Mouse (Mus musculus): ENCODE measurements around the gene Tfip11. TPM values are rescaled to one million over a fixed set of nuclear protein-coding genes. Genes with fewer than 3 reads are reported as not detected.

Tfip11 gene
- total and polyA plus RNA-seq, 3 experiments, result 34.6 to 44.7 TPM; not detected in 1

GRCm38 (mm10) chr5:112369326-112369725 lies 43.2 kb downstream of the Tfip11 start:
- DNase-seq (ENCODE audit: low read depth, low spot score), result no peak
- no peaks in the 10 kb centered on the region; a peak in 1 of 4 replicates for H3K36me3 ChIP-seq (ENCODE audit: control insufficient read depth in 1 of 2, insufficient read depth in 2 of 2, low read length in 2 of 2)
- H3K27ac ChIP-seq (ENCODE audit: control insufficient read depth, low read depth, low read length), result no peak overlapping the region

GRCm38 (mm10) chr5:112370236-112370813 lies 44.2 kb downstream of the Tfip11 start:
- H3K36me3 ChIP-seq (ENCODE audit: control insufficient read depth in 1 of 2, insufficient read depth in 2 of 2, low read length in 2 of 2), result no peaks in the 10 kb centered on the region; a peak in 1 of 4 replicates
- H3K4me3 ChIP-seq (ENCODE audit: control insufficient read depth in 1 of 2, insufficient read depth in 1 of 2, low read depth in 2 of 2, low read length in 2 of 2), result no peak overlapping the region
- H3K9me3 ChIP-seq (replicated peaks; ENCODE audit: insufficient read depth, low read length), result no peaks in the 10 kb centered on the region
- no peak overlapping the region for H3K9ac ChIP-seq (ENCODE audit: control insufficient read depth, low read depth, low read length, poor library complexity, severe bottlenecking)
- DNase-seq (ENCODE audit: low read depth, low spot score), result no peak
- H3K27ac ChIP-seq (ENCODE audit: control insufficient read depth, low read depth, low read length), result no peak overlapping the region
- H3K4me1 ChIP-seq (ENCODE audit: control insufficient read depth in 1 of 2, insufficient read depth in 2 of 2, low read length in 2 of 2), result no peaks in the 10 kb centered on the region
- H3K27me3 ChIP-seq (ENCODE audit: control insufficient read depth in 1 of 2, insufficient read depth in 2 of 2, low read length in 2 of 2), result no peaks in the 10 kb centered on the region
- TF ChIP-seq MYC (IDR thresholded peaks at IDR 0.05; ENCODE audit: low read depth, low read length), result no peak
- no peak for TF ChIP-seq CTCF (IDR thresholded peaks at IDR 0.05 in 2 of 3, conservative IDR thresholded peaks at IDR 0.05 in 1 of 3; ENCODE audit: control insufficient read depth in 1 of 3, insufficient read depth in 1 of 3, low read depth in 2 of 3, low read length in 3 of 3, poor library complexity in 1 of 3, severe bottlenecking in 1 of 3)
- no peaks in the 10 kb centered on the region for H3K79me2 ChIP-seq (ENCODE audit: control insufficient read depth, insufficient read depth, low read length, poor library complexity)

More at GRCm38 (mm10) chr5:112369326-112369725, 43.2 kb downstream of the Tfip11 start:
- Histone ChIP-seq H3K79me2 (ENCODE audit: control insufficient read depth, insufficient read depth, low read length, poor library complexity) (no peaks in the 10 kb centered on the region), H3K4me1 (ENCODE audit: control insufficient read depth in 1 of 2, insufficient read depth in 2 of 2, low read length in 2 of 2) (no peaks in the 10 kb centered on the region), H3K4me3 (ENCODE audit: control insufficient read depth in 1 of 2, insufficient read depth in 1 of 2, low read depth in 2 of 2, low read length in 2 of 2) (no peak overlapping the region), H3K9me3 (replicated peaks; ENCODE audit: insufficient read depth, low read length) (no peaks in the 10 kb centered on the region), H3K27me3 (ENCODE audit: control insufficient read depth in 1 of 2, insufficient read depth in 2 of 2, low read length in 2 of 2) (no peaks in the 10 kb centered on the region), H3K9ac (ENCODE audit: control insufficient read depth, low read depth, low read length, poor library complexity, severe bottlenecking) (no peak overlapping the region)
- TF ChIP-seq E2F4 (IDR thresholded peaks at IDR 0.05; ENCODE audit: borderline replicate concordance, low read depth, low read length) (no peak), ZC3H11A (IDR thresholded peaks at IDR 0.05; ENCODE audit: low read depth, low read length) (no peak), MEF2A (IDR thresholded peaks at IDR 0.05; ENCODE audit: extremely low read depth, insufficient replicate concordance, low read depth, low read length, poor library complexity, severe bottlenecking) (no peak), NELFE (IDR thresholded peaks at IDR 0.05; ENCODE audit: low read depth, low read length) (no peak), GATA1 (IDR thresholded peaks at IDR 0.05; ENCODE audit: low read depth, low read length) (no peak), ETS1 (IDR thresholded peaks at IDR 0.05; ENCODE audit: low read depth, low read length) (no peak), CTCF (IDR thresholded peaks at IDR 0.05 in 2 of 3, conservative IDR thresholded peaks at IDR 0.05 in 1 of 3; ENCODE audit: control insufficient read depth in 1 of 3, insufficient read depth in 1 of 3, low read depth in 2 of 3, low read length in 3 of 3, poor library complexity in 1 of 3, severe bottlenecking in 1 of 3) (no peak), MYC (IDR thresholded peaks at IDR 0.05; ENCODE audit: low read depth, low read length) (no peak), MAFK (IDR thresholded peaks at IDR 0.05; ENCODE audit: borderline replicate concordance, low read depth, low read length) (no peak), MAZ (IDR thresholded peaks at IDR 0.05; ENCODE audit: low read depth, low read length) (no peak), EP300 (IDR thresholded peaks at IDR 0.05; ENCODE audit: low read depth in 1 of 2, low read length in 2 of 2) (no peak), RAD21 (IDR thresholded peaks at IDR 0.05; ENCODE audit: low read depth, low read length) (no peak), GABPA (IDR thresholded peaks at IDR 0.05; ENCODE audit: low read depth, low read length) (no peak), ZKSCAN1 (IDR thresholded peaks at IDR 0.05; ENCODE audit: low read depth, low read length) (no peak)
